Mouse (Mus musculus): ENCODE results near the gene Btd. TPM values are rescaled to one million over a fixed set of nuclear protein-coding genes. Genes with fewer than 3 reads are reported as not detected.
A peak's percentile ranks its signal among the peaks of the same experiment; 100 is the strongest.

The Btd gene
- total RNA-seq, 2 experiments from 2014 or later: 7.0 to 7.4 TPM

DNA sequence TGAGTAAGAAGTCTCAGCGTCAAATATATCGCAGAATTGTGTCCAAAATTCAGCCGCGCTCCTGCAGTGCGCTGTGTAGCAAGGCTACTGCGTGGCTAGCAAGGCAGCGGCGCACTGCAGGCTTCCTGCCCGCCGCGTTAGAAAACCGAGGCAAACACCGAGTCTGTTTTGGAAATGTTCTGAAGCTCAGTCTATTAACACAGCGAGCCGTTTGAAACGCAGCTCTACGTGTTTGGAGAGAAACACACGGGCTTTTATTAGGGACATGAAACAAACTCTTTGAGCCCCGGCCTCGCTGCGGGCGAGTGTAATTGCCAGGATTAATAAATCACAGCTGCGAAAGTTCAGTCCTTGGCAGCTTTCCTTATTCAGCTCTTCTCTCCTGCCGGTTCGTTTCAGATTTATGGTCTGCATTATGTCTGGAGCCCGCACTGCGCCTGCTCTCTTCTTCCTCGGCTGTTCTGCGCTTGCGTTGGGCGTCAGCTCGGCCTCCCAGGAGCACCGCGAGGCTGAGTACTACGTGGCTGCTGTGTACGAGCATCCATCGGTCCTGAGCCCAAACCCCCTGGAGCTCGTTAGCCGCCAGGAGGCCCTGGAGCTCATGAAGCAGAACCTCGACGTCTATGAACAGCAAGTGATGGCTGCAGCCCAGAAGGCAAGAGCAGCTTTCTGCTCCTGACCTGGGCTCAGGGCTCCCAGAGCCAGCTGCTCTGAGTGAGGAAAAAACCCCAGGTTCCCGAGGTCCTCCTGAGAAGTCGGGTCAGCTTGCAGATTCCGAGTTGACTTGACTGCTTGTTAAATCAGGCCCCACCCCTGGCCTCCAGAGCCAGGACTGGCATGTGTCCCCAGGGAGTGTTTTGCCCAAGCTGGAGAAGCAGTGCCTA, 21.1 kb downstream of the Btd start:
- intact Hi-C loops (cut with DNase I; ENCODE audit: low total_unique reads): no loop called here
- DNase-seq: peak; percentile 89

- intact Hi-C loops (cut with DNase I; ENCODE audit: low total_unique reads): no loop called here
- peak; percentile 81 for DNase-seq
These were observed 21.9 kb downstream of the Btd start for GRCm38 (mm10) chr14:31662555-31663211.

GRCm38 (mm10) chr14:31663376-31664099, 22.7 kb downstream of the Btd start:
- intact Hi-C loops (cut with DNase I; ENCODE audit: low total_unique reads): no loop called here
- no peak for DNase-seq

GRCm38 (mm10) chr14:31664100-31664902, 23.5 kb downstream of the Btd start:
- intact Hi-C loops (cut with DNase I; ENCODE audit: low total_unique reads): no loop called here
- DNase-seq: no peak

- intact Hi-C loops (cut with DNase I; ENCODE audit: low total_unique reads): no loop called here
- no peak for DNase-seq
These were observed 24.2 kb downstream of the Btd start for GRCm38 (mm10) chr14:31664903-31665565.

DNA sequence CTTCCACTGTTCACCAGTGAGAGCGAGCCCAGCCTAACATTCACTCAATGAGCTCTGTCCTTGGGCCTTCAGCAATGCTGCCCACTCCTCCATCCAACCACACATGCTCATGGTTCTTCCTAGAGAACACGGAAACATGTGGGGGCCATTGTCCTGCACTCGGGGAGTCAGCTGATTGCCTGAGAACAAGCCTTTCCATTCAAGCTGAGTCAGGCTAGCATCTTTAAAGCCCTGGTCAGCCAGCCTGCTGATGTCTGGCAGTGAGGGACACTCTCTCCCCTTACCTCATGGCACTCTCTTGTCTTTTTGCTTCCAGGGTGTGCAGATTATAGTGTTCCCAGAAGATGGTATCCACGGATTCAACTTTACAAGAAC, 24.7 kb downstream of the Btd start:
- no peak for DNase-seq
- intact Hi-C loops (cut with DNase I; ENCODE audit: low total_unique reads): no loop called here

DNA sequence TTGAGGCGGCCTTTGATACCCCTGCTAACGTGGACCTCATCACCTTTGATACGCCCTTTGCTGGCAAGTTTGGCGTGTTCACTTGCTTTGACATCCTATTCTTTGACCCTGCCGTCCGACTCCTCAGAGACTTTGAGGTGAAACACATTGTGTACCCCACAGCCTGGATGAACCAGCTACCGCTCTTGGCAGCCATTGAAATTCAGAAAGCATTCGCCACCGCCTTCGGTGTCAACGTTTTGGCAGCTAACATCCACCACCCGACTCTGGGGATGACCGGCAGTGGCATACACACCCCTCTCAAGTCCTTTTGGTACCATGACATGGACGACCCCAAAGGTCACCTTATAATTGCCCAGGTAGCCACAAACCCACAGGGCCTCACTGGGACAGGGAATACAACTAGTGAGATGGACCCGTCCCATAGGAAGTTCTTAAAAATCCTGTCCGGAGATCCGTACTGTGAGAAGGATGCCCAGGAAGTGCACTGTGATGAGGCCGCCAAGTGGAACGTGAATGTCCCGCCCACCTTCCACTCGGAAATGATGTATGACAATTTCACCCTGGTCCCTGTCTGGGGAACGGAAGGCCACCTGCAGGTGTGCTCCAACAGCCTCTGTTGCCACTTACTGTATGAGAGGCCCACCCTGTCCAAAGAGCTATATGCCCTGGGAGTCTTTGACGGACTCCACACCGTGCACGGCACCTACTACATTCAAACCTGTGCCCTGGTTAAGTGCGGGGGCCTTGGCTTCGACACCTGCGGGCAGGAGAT, 26.3 kb downstream of the Btd start:
- DNase-seq: no peak
- intact Hi-C loops (cut with DNase I; ENCODE audit: low total_unique reads): no loop called here

GRCm38 (mm10) chr14:31667741-31668140, 26.9 kb downstream of the Btd start:
- intact Hi-C loops (cut with DNase I; ENCODE audit: low total_unique reads): no loop called here
- no peak for DNase-seq

DNA sequence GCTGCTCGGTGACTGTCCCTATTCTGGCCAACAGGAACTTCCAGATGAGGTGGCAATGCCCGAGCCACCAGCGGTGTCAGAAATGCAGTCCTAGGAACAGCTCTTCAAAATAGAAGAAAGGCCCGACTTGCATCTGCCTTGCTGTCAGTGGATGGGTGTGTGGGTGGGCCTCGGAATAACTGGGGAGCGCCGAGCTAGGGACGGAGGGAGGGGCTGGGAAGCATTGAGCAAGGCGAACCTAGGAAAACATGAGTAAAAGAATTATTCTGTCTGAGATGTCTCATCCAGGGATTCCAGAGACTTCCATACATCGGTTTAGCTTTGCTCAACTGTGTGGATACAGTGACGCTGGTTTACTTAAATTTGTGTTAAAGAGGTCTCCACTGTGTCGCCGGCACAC, 27.5 kb downstream of the Btd start:
- intact Hi-C loops (cut with DNase I; ENCODE audit: low total_unique reads): no loop called here
- no peak for DNase-seq

- intact Hi-C loops (cut with DNase I; ENCODE audit: low total_unique reads): no loop called here
- peak; percentile 84 for DNase-seq
These were observed 28.4 kb downstream of the Btd start for GRCm38 (mm10) chr14:31669161-31669611.

GRCm38 (mm10) chr14:31669642-31670490, 29.0 kb downstream of the Btd start:
- intact Hi-C loops (cut with DNase I; ENCODE audit: low total_unique reads): no loop called here
- peak; percentile 59 for DNase-seq

DNA sequence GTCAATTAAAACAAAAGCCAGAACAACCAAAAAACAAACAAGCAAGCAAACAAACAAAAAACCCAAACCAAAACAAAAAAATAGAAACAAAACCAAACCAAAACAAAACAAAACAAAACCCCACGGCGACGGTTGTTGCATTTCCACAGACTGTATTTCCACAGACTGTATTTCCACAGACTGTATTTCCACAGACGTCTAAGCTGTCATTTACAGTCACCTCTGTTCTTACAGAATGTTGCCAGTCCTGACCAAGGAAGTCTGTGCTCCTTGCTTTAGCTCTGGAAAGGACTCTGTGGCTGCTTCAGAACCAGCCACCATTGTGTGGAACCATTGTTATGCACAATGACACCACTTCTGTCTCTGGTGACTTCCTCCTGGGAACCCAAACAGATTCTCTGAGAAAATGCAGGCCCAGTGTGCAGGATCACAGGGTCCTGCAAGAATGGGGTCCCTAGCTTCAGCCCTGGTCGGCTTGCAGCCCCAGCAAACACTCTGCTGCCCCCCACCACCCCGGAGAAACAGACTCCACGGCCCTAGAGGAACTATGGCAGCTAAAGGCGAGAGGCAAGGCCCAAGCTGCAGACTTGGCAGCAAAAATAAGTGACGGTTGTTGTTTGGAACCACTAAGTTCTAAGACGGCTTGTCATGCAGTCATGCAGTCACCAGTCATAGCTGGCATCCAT, 30.9 kb downstream of the Btd start:
- intact Hi-C loops (cut with DNase I; ENCODE audit: low total_unique reads): no loop called here
- no peak for DNase-seq

- no peak for DNase-seq
- intact Hi-C loops (cut with DNase I; ENCODE audit: low total_unique reads): no loop called here
These were observed 39.8 kb downstream of the Btd start for GRCm38 (mm10) chr14:31680656-31681055.

DNA sequence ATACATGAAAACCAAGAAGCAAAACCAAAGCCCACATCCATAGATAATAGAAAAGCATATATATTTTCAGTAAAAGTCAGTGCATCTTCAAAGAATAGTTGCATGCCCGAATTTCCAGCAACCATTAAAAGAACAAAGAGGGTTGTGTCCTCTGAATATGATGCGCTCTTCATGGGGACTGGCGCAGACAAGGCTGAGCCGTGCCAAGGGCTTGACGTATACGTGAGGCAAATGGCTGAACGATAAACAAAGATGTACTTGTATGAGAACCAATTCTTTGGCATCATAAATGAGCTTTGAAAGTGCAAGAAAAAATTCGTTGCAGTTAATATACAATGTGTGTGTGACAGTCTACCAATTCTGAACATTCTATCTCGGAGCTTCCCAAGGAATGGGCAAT, 40.5 kb downstream of the Btd start:
- intact Hi-C loops (cut with DNase I; ENCODE audit: low total_unique reads): no loop called here
- DNase-seq: no peak

GRCm38 (mm10) chr14:31681931-31682555, 41.2 kb downstream of the Btd start:
- intact Hi-C loops (cut with DNase I; ENCODE audit: low total_unique reads): no loop called here

DNA sequence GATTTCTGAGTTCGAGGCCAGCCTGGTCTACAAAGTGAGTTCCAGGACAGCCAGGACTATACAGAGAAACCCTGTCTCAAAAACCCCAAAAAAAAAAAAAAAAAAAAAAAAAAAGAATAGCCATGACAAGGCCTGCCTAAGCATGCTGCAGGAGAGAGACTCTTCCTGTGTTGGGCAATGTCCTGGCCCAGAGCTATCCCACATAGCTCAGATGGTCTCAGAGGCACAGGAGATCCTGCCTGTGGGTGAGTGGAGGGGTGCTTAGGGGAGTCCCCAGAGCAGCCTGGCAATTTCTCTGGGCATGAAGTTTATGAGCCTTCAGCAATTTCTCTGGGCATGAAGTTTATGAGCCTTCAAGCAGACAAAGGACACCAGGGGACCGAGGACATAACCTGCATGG, 42.8 kb downstream of the Btd start:
- intact Hi-C loops (cut with DNase I; ENCODE audit: low total_unique reads): no loop called here
- DNase-seq: no peak

More at GRCm38 (mm10) chr14:31681931-31682555, 41.2 kb downstream of the Btd start:
- DNase-seq: no peak

Measured in gastrocnemius, postnatal 14 days (tissue).